Mouse (Mus musculus) kidney, postnatal 25 days (tissue): ENCODE data around the gene Trmt1.
A peak's percentile ranks its signal among the peaks of the same experiment; 100 is the strongest.

Experiments
- DNase-seq, 2 experiments: peaks; one replicate each; pipeline ENCODE4 v3.0.0; 2021; ENCODE audit warnings: mixed read lengths in 2 of 2

Gene Trmt1

GRCm38 (mm10) chr8:84686191-84687002 is at the start of gene Trmt1:
Trmt1 (plus strand) TSS chr8:84686307.
- peak; percentile 68 to 69 for DNase-seq

GRCm38 (mm10) chr8:84637946-84638554 is 48.1 kb upstream of the Trmt1 start:
- DNase-seq, result no peak

GRCm38 (mm10) chr8:84638555-84639161 is 47.4 kb upstream of the Trmt1 start:
- DNase-seq, result peak; percentile 16 to 69

GRCm38 (mm10) chr8:84639162-84640009 is 46.7 kb upstream of the Trmt1 start:
- DNase-seq, result peak; percentile 92 to 97

- no peak for DNase-seq
Measured at GRCm38 (mm10) chr8:84640010-84640588, 46.0 kb upstream of the Trmt1 start.

GRCm38 (mm10) chr8:84640617-84641294 is 45.4 kb upstream of the Trmt1 start:
- no peak for DNase-seq

GRCm38 (mm10) chr8:84641578-84642361 is 44.3 kb upstream of the Trmt1 start:
- no peak for DNase-seq

GRCm38 (mm10) chr8:84643019-84643418 is 43.1 kb upstream of the Trmt1 start:
- no peak for DNase-seq

GRCm38 (mm10) chr8:84646800-84647199 is 39.3 kb upstream of the Trmt1 start:
- no peak for DNase-seq

- peak; percentile 45 to 59 for DNase-seq
Measured at GRCm38 (mm10) chr8:84647461-84647901, 38.6 kb upstream of the Trmt1 start.

- DNase-seq, result no peak
Measured at GRCm38 (mm10) chr8:84650213-84650612, 35.9 kb upstream of the Trmt1 start.

GRCm38 (mm10) chr8:84653092-84653631 is 32.9 kb upstream of the Trmt1 start:
- DNase-seq, result no peak

- DNase-seq, result no peak
Measured at GRCm38 (mm10) chr8:84654597-84654996, 31.5 kb upstream of the Trmt1 start.

- DNase-seq, result peak; percentile 34 to 69
Measured at GRCm38 (mm10) chr8:84655336-84656190, 30.5 kb upstream of the Trmt1 start.

- DNase-seq, result no peak
Measured at GRCm38 (mm10) chr8:84656191-84656525, 29.9 kb upstream of the Trmt1 start.

- peak; percentile 90 to 96 for DNase-seq
Measured at GRCm38 (mm10) chr8:84656641-84657126, 29.4 kb upstream of the Trmt1 start.

GRCm38 (mm10) chr8:84657203-84657602 is 28.9 kb upstream of the Trmt1 start:
- no peak for DNase-seq

- DNase-seq, result peak; percentile 39 to 62
Measured at GRCm38 (mm10) chr8:84657680-84658079, 28.4 kb upstream of the Trmt1 start.

GRCm38 (mm10) chr8:84658951-84659350 is 27.2 kb upstream of the Trmt1 start:
- no peak for DNase-seq
